Mouse (Mus musculus) adrenal gland, postnatal 10 days (tissue): ENCODE data around the gene Atf3. TPM values are rescaled to one million over a fixed set of nuclear protein-coding genes. Genes with fewer than 3 reads are reported as not detected.

Experiments
- DNase-seq: peaks from one replicate; pipeline ENCODE4 v3.0.0; 2021; ENCODE audit warnings: mixed read lengths
- total RNA-seq, 2 experiments: library from RNA; stranded (reverse); gene quantifications; 2 replicates each; pipeline ENCODE4 v1.2.3; 2021

The Atf3 gene
- total RNA-seq, 2 experiments from 2014 or later: 1.2 to 5.4 TPM

DNA sequence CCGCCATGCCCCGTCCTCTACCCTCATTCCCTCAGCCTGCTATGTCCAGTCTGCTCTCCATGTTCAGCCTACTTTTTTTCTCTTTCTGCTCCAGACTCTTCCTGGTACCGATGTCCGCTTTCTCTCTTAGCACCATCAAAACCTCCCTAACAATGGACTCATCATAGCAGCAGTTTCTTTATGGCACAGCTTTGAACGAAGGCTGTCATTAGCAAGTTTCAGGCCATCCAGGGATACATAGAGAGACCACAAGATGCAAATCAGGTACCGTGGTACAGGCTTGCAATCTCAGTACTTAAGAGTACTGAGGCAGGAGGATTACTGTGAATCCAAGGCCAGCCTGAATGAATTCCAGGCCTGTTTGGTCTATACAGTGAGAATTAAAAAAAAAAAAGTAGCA, 25.1 kb downstream of the Atf3 start:
- no peak for DNase-seq

DNA sequence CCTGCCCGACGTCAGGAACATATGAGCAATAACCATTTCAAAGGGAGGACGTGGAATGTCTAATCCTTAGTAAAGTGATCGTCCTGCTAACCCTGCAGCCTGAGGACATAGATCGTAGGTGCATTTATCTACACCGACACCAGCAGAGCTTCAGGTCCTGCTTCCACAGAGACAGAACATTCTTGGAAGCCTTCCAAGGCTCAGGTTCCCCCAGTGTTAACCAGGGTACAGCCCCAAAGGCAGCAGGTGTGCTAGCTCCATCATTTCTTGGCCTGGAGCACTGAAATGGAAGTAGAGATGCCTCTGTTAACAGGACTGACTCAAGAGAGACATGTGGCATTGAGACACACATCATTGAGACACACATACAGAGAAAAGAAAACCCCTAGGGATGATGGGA, 25.6 kb downstream of the Atf3 start:
- no peak for DNase-seq

DNA sequence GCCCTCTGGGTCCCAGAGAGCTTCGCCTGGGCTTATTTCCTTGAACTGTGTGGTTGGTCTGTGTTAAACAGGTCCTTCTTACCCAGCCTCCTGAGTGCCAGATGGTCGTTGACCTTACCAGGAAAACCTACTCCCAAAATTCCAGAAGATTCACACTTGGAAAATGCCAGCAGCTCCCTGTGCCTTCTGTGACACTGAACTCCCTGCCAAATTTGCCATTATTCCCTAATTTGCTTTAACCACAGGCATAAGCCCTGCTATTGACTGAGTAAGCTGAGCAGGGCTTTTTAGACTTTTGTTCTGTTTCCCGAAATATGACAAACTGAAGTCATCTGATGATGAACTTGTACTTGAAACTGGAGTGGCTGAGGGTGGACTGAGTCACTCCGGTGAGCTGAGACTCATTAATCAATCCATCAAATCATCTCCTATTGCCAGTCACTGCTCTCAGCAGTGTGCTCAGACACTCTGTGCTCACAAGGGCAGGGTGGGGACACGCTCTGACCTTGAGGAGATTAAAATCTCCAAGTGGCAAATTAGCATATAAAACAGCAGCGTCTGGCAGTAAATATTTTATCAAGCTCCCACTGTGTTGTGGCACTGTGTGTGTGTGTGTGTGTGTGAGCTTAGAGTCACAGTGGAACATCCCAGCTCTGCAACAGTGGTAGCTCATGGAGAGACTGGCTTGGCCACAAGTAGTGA, 28.0 kb downstream of the Atf3 start:
- DNase-seq: no peak

DNA sequence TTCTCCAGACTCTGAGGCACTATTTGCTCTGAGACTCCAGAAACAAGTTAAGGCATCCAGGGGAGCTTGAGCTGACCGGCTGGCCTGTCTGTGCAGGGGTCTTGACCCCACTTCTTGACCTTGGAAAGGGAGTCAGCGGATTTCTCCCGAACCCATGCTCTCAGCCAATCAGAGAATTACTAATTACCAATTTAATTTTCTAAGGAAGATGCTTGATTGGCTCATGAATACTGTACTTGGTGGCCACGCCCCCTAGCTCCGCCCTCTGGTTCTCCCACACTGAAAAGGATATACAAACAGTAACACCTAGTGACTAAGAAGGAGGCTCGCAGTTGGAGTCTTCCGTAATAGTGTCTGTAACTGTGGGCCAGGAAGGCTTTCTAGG, 31.5 kb downstream of the Atf3 start:
- peak; percentile 34 for DNase-seq

DNA sequence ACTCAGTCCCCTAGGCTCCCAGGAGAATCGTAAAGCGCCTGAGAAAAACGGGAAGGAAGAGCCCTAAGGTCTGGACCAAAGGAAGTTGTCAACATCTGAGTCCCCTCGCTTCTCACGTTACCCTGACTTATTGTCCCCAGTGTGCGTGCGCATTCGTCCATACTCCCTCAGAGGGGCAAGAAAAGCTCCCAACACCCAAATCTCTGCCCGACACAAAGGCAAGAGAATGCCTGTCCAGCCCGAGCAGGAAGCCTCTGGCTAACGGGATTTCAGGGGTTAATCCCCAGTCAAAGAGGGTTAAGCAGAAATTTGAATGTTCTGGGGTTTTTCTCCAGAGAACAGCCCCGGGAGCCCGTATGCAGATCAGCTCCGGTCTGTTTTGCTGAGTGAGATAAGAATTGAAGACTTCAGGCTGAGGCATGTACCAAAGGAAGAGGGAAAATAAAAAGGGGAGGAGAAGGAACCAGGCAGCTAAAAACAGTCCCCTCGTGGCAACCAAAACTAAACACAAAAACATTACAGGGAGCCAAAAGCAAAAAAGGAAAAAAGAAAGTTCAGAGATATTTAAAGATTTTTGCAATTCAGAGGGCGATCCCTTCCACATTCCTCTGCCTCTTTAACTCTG, 32.0 kb downstream of the Atf3 start:
- DNase-seq: peak; percentile 19

DNA sequence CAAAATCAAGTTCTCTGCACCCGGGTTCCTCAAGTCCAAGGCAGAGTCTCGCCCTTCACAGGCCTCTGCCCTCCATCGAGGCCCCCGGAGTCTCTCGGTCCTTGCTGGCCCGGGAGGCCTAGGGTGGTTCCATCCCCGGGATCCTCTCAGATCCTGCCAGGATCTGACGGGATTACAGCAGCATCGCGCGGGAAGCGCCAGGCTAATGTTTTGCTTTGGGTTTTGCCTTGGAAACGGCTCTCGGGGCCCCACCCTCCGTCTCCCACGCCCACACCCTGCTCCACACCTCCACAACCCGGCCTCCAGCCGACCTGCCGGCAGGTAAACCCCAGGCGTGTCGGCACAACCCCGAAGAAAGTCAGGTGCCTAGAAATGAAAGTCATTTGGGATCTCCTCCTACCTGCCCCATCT, 33.0 kb downstream of the Atf3 start:
- peak; percentile 31 for DNase-seq

DNA sequence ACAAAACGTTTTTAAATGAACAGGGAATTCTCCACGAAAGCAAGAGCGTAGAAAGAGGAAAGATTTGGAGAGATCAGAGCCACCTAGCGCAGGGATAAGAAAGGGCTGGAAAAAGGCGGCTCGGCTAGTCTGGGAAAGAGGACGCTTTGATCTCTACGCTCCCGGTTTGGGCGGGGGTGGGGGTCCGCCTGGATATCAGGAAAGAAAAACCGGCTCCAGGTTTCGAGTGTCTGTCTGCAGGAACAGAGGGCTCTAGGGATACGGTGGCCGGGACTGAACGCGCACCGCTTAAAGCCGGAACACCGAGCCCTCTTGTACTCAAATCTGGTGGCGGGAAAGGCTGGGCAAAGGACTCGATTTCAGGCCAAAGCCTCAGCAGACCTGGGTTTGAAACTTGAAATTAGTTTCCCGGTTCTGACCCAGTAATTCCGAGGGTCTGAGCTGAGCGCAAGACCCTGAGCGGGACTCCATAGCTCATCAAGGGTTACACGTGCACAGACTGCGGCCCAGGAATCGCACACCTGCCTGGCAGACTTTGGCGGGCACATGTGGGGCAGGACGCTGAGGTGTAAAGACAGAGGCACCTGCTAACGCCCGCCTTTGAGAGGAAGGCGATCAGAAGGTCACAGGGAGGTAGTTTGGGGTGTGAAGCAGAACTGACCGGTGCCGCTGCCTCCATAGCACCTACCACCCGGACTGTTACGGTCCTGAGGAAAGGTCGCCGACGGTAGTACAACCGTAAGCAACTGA, 33.6 kb downstream of the Atf3 start:
- DNase-seq: peak; percentile 49

DNA sequence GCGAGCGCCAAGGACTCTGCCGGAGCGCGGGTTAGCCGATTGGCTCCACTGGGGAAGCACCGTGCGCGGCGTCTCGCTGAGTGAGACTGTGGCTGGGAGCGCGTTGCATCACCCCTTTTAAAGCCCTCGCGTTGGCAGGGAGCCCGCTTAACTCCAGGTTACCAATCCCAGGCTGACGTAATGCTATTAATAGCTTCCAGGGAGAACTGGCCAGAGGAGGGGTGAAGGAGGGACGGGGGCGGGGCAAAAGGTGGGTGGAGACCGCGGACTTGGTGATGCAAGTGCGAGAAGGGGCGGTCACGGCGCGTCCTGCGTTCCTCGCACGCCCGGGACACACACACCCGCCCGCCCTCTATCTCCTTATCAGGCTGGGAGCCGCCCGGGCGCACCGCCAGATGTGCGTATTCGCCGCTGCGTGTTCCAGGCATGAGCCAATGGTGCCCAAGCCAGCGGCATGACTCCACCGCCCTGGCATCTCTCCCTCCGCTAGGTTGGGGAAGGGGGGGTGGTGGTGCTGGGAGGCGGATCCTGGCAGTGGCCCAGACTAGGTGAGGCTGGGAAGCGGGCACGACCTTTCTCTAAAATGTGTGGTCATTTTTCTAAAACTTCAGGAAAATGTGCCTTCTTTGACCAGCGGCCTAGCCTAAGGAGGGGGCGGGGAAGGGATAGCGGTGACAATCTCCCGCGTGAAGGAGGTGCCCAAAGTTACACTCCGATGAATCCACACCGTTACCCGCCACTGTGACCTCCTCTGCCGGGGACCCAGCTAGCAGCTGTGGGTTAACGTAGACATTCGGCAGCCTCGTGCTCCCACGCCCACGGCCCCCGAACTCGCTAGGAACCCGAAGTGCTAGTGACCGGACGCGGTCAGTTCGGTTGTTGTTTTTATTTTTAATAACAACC, 34.4 kb downstream of the Atf3 start:
- DNase-seq: peak; percentile 100

DNA sequence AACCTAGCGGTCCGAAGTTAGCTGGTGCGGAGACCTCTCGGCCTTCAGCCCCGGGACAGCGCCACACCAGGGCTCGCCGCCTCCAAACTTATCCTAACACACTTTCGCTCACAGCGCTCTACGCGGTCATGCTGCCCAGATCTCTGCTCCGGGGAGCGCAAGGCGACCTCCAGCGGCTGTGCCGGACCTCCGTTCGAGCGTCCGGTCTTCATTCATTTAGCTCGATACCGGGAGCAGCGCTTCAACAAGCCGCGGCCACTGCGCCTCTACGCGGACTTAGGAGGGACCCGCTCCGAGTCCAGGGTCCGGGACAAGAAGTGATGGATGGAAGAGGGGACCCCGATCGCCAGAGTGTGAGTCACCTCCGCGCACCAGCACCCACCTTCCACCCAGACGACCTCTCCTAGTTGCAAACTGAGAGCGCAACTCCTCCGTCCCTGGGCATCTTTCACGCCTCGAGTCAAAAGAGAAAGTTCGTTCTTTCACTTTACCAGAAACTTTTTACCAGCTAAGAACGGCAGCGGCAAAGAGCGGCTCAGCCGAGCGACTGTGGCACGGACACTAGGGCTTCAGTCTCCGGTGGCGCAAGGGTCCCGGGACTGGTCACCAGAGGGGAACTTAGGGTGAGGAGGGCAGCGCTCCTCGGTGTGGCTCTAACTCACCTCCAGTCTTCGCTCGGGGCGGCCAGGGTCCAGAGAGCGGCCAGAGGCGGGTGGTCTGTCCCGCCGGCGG, 35.2 kb downstream of the Atf3 start:
- DNase-seq: peak; percentile 77

DNA sequence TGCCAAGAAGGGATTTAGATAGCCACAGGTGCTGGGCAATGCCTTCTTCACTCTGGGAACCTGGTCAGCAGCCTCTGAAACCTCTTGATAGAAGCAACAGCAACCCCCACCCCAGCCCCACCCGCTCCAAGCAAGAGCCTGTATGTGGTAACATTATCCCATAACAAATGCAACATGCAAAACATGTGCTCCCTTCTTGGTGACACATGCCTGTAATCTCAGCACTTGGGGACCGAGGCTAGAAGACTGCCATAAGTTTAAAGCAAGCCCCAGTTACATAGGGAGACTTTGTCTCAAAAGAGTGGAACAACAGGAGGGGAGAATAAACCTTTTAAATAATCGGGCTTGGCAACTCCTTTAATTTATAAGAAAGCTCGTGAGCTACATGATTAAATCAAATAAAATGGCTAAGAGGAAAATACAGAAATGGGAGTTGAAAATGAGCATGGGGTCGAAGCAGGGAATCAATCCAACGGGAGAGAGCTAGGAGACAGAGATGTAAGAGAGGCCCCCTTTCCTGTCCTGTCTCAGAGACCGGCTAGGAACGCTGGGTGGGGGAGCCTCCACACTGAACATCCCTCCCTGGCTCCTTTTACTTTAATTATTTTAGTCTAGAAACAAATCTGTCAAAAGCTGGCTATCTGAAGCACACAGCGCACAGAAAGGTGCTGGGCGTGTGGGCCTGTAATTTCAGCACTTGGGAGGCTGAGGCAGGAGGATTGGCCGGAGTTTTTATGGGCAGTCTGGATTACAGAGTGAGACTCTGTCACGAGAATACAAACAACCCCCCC, 36.2 kb downstream of the Atf3 start:
- no peak for DNase-seq

DNA sequence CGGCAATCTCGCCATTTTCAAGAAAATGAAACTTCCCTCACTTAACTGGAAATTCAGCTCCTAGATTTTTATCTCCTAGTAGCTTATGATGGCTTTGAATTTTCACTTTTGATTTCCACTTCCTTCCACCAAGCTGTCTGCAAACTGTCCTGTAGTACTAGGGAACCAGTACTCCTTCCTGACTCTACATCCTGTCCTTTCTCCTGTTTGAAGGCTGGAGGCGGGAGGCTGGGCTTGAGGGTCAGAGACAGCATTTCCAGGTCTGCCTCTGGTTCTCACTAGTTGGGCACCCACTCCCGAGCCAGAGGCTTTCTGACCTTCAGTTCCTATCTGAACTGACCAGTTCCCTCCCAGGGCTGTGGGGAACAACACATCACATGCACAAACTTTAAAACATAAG, 37.4 kb downstream of the Atf3 start:
- DNase-seq: no peak

DNA sequence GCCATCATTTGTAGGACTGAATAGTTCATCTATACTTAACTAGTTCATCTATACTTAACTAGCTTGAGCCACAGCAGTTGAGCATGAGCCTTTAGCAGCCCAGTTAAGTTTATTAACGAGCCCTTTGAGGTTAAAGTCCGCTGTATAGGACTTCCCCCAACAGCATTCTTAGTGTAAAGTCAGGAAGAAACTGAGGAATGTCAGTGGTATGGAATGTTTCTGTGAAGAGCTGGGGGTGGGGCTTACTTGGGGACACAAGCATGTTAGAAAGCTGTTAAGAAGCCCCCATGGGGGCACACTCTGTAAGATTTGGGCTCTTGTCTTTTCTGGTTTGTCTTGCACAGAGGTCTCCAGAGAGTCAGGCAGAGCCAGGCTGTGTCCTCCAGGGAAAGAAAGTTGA, 38.0 kb downstream of the Atf3 start:
- DNase-seq: no peak

DNA sequence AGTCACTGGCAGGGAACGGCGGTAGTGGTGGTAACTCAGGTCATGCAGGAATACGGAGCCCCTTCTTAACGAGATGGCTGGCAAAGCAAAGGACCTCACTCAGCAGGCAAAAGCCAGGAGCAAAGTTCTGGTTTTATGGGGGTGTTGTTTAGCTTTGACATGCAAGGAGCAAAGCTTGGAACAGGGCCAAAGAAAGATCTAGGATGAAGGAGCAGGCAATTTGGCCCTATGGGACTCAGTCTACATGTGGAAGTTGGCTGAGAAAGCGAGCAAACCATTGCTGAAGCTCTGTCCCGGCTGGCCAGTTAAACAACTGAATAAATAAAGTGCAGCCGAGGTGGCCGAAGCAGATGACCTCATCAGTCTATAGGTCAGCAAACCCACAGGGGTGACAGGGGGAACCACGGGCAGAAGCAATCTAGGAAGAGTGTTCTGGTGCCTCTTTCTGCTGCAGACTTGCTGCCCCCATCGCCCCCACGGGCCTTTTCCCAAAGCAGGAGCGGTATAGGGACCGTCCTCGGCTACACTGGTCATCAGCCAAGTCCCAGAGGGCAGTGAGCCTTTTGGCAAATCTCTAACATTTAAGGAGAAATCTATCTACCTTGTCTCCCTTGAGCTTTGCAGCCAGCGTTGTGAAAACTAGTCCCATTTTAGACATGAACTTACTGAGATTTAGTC, 39.2 kb downstream of the Atf3 start:
- peak; percentile 6 for DNase-seq

DNA sequence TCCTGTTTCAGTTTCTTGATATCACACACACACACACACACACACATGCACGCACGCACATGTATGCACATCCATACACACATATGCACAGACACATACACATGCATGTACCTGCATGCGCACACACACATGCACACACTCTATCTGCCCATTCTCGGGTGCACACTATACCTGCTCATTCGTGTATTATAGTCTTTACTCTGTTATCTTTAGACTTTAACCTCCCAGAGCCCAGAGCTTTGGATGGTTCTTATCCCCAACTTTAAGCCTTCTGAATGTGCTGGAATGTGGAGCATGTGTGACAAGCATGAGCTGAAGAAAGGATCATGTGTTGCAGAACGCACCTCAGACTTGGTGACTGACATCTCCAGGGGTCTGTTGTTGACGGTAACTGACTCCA, 41.0 kb downstream of the Atf3 start:
- no peak for DNase-seq

DNA sequence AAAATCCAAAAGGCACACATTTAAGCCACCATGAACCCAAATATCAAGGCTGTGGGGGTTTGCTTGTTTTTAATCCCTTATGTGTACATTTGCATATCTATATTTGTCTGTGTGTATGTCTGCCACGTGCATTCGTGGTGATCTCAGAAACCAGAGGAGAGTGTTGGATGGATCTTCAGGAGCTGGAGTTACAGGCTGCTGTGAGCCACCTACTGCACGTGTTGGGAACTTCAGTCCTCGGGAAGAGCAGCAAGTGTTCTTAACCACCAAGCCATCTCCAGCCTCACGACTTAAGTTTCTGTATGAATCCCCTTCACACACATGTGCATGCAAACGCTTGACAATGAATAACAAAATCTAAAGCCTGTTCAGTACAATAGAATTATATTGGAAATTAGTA, 45.4 kb downstream of the Atf3 start:
- DNase-seq: peak; percentile 33

DNA sequence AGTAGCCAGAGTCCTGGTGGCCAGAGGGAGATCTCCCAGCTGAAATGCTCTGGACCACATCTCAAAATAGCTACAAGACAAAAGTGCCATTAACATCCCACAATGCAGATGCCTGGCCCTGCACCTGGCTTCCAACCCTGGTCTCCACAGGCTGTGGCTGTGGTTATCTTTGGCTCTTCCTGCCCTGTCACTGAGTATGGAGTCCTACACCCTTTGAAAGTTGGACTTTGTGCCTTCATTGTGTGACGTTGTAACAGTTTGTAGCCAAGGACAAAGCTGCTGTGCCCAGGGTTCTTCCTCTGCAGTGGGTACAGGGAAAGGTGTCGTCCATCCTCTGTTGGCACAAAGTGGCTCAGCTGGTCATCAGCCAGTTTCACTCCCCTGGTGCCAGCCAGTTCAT, 47.4 kb downstream of the Atf3 start:
- DNase-seq: peak; percentile 13

DNA sequence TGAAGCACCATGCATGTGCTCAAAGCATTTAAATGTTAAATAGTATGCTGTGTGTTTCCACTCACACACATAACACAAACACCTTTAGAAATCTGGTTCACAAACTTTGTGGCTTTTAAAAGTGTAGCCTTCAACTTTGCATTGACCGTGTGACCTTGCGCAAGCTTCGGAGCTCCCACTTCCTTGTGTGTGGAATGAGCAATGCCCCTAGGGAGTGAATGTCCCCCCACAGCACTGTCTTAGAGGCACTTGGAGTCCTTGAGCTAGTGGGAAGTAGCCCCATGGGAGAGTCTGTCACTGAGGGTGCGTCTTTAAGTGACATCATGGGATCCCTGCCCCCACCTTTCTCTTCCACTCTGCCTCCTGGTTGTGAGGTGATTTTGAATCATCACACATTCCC, 51.6 kb downstream of the Atf3 start:
- peak; percentile 13 for DNase-seq

DNA sequence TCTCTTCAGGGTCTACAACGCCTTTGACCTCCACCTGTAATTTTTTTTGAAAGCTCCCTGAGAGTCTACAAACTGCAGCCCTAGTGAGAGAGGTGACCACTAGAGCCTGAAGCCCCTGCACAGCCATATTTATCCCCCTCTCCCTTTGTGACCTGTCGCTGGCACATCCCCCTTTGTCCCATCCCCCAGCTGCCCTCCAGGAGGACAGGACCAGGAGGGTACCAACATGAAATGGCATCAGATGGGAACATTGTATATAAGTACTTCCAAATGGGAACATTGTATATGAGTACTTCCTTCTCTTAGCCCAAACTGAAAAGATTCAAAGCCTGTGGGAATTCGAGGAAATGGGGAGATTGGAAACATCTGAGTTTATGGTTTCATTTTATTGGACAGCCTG, 53.1 kb downstream of the Atf3 start, which contains the start of gene Fam71a:
Fam71a (minus strand) TSS at position 101 of the 400 bp plus-strand sequence.
- no peak for DNase-seq

DNA sequence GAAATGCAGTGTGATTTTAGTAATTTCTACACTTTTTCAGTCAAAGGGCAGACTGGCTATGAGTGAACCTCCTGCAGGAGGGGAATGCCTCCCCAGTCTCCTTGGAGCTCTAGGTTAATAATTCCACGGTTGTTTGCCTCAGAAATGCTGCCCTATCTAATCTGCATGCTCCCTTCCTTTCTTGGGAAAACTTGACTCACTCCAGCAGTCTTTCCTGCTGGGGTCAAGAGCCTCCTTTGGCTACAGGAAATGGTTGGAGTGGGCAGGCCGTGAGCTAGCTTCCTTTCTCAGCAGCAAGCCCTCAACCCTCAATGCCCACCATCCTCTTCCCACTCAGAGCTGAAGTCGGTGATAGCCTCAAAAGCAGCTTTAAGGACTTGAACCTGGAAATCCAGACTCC, 63.5 kb downstream of the Atf3 start:
- DNase-seq: no peak

DNA sequence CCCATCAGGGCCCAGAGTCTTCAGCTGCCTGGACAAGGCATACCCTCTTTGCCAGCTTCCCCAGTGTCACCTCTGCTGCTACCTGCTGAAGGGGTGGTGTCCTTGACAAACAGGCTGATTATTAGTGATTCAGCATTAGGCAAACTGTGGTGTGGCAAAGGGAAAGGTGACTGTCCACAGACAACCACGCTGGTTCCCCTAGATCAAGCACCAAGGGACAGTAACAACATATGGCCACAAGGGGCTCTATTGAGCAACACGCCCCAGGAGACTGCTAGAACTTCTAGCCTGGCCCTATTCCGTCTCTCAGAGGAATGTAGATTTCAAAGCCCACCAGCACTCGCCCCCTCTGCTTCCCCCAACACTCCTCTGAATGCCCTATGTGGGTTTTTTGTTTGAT, 64.8 kb downstream of the Atf3 start:
- peak; percentile 58 for DNase-seq
